Mouse (Mus musculus) lung, postnatal 0 days (tissue): ENCODE results near the gene 6430571L13Rik. TPM values are rescaled to one million over a fixed set of nuclear protein-coding genes. Genes with fewer than 3 reads are reported as not detected.

Experiments
- ATAC-seq: fragments of 200-750 bp; cut with Nextera tagmentation; 2 replicates; pipeline ENCODE4 v1.8.0; 2017; ENCODE audit warnings: moderate library complexity
- DNase-seq: peaks from one replicate; pipeline ENCODE4 v3.0.0-alpha.2; 2016; ENCODE audit warnings: low spot score
- H3K27ac ChIP-seq: fragments of 300-500 bp; sonication (generic); 2 replicates; pipeline ENCODE4 v1.5.1; 2014; ENCODE audit warnings: antibody characterized with exemption, mild to moderate bottlenecking, low read length, mixed read lengths
- H3K27me3 ChIP-seq: fragments of 300-500 bp; sonication (generic); replicated peaks from 2 replicates; pipeline ENCODE4 v1.6.1; 2014; ENCODE audit warnings: low read length, mixed read lengths; ENCODE audit not compliant: insufficient read depth
- H3K36me3 ChIP-seq: fragments of 300-500 bp; sonication (generic); 2 replicates; pipeline ENCODE4 v1.6.1; 2014; ENCODE audit warnings: low read length, mixed read lengths; ENCODE audit not compliant: insufficient read depth
- H3K4me1 ChIP-seq: fragments of 300-500 bp; sonication (generic); 2 replicates; pipeline ENCODE4 v1.6.1; 2014; ENCODE audit warnings: antibody characterized with exemption, low read depth, low read length, mixed read lengths; ENCODE audit not compliant: insufficient read depth
- H3K4me2 ChIP-seq: fragments of 300-500 bp; sonication (generic); replicated peaks from 2 replicates; pipeline ENCODE4 v1.6.1; 2014; ENCODE audit warnings: low read depth, mild to moderate bottlenecking, low read length, moderate library complexity, mixed read lengths
- H3K4me3 ChIP-seq: fragments of 300-500 bp; sonication (generic); 2 replicates; pipeline ENCODE4 v1.5.1; 2014; ENCODE audit warnings: low read depth, low read length
- H3K9ac ChIP-seq: fragments of 300-500 bp; sonication (generic); replicated peaks from 2 replicates; pipeline ENCODE4 v1.6.1; 2014; ENCODE audit warnings: low read depth, mild to moderate bottlenecking
- H3K9me3 ChIP-seq: fragments of 300-500 bp; sonication (generic); 2 replicates; pipeline ENCODE4 v1.6.1; 2016; ENCODE audit warnings: low read length, mixed read lengths
- CTCF ChIP-seq: IDR thresholded peaks from 2 replicates; pipeline ENCODE4 v1.5.1; 2016; ENCODE audit warnings: antibody characterized with exemption, mild to moderate bottlenecking
- EP300 ChIP-seq: IDR thresholded peaks from 2 replicates; pipeline ENCODE4 v1.6.1; 2016; ENCODE audit warnings: antibody characterized with exemption, mild to moderate bottlenecking, control low read depth
- WGBS: fragments of 180-500 bp; shearing (Covaris S2); extraction: QIAGEN DNeasy Blood & Tissue Kit; methylation state at CpG from one replicate; pipeline ENCODE4 v1.1.7; 2014; 5-methylcytosine and 5-hydroxymethylcytosine counted together
- polyA plus RNA-seq: library from polyadenylated mRNA; unstranded; fragments of >200 nt; fragmentation: Nextera tagmentation; extraction: Ambion mirVana; gene quantifications from 2 replicates; pipeline ENCODE4 v1.2.1, GENCODE M21; 2015

The 6430571L13Rik gene
- polyA plus RNA-seq, 1 experiment from 2014 or later: 0.23 TPM

- Histone ChIP-seq H3K27ac (peak overlapping the region; percentile 98), H3K4me3 (peak overlapping the region; percentile 78), H3K27me3 (no peaks in the 10 kb centered on the region), H3K4me2 (peak overlapping the region; percentile 76), H3K4me1 (peaks cover 15% of the 10 kb centered on the region; the same call in 1 of the 2 replicates), H3K9me3 (no peaks in the 10 kb centered on the region), H3K36me3 (peaks cover 18% of the 10 kb centered on the region), H3K9ac (peak overlapping the region; percentile 93)
- ATAC-seq (peak; percentile 93), DNase-seq (peak; percentile 98)
- TF ChIP-seq EP300 (peak; percentile 97), CTCF (no peak)
- 2% methylated on average over 31 of the region's 31 CpGs for WGBS
These were observed 43.9 kb upstream of the 6430571L13Rik start for GRCm38 (mm10) chr9:107296501-107296965.

GRCm38 (mm10) chr9:107297059-107297458 lies 43.3 kb upstream of the 6430571L13Rik start:
- 4% methylated on average over 16 of the region's 16 CpGs for WGBS
- 0 out of 2 replicates have a peak, but pooled peaks have one; percentile 1 for ATAC-seq
- H3K9me3 ChIP-seq: no peaks in the 10 kb centered on the region
- peak overlapping the region; percentile 93 for H3K9ac ChIP-seq
- H3K4me3 ChIP-seq: peak overlapping the region; percentile 78
- no peak for TF ChIP-seq CTCF
- TF ChIP-seq EP300: no peak
- peak overlapping the region; percentile 76 for H3K4me2 ChIP-seq
- peak; percentile 68 for DNase-seq
- H3K4me1 ChIP-seq: peaks cover 15% of the 10 kb centered on the region; the same call in 1 of the 2 replicates
- no peaks in the 10 kb centered on the region for H3K27me3 ChIP-seq
- peak overlapping the region; percentile 98 for H3K27ac ChIP-seq
- H3K36me3 ChIP-seq: peaks cover 19% of the 10 kb centered on the region

- Histone ChIP-seq H3K27me3 (no peaks in the 10 kb centered on the region), H3K4me3 (peak overlapping the region; percentile 78), H3K4me1 (peaks cover 15% of the 10 kb centered on the region; the same call in 1 of the 2 replicates), H3K9me3 (no peaks in the 10 kb centered on the region), H3K27ac (peak overlapping the region; percentile 98), H3K9ac (peak overlapping the region; percentile 93), H3K36me3 (peaks cover 19% of the 10 kb centered on the region), H3K4me2 (peak overlapping the region; percentile 76)
- DNase-seq: no peak
- no peak for TF ChIP-seq CTCF
- TF ChIP-seq EP300: no peak
- 53% methylated on average over 4 of the region's 4 CpGs for WGBS
- no peak for ATAC-seq
These were observed 42.7 kb upstream of the 6430571L13Rik start for GRCm38 (mm10) chr9:107297658-107298057.

- peaks cover 19% of the 10 kb centered on the region for H3K36me3 ChIP-seq
- peaks cover 19% of the 10 kb centered on the region; the same call in 1 of the 2 replicates for H3K4me1 ChIP-seq
- peak overlapping the region; percentile 78 for H3K4me3 ChIP-seq
- H3K9me3 ChIP-seq: no peaks in the 10 kb centered on the region
- H3K9ac ChIP-seq: peak overlapping the region; percentile 93
- TF ChIP-seq EP300 (peak; percentile 91), CTCF (no peak)
- H3K27me3 ChIP-seq: no peaks in the 10 kb centered on the region
- peak overlapping the region; percentile 76 for H3K4me2 ChIP-seq
- DNase-seq (peak; percentile 88), ATAC-seq (peak; percentile 37)
- 40% methylated on average over 8 of the region's 8 CpGs for WGBS
- peak overlapping the region; percentile 98 for H3K27ac ChIP-seq
These were observed 42.2 kb upstream of the 6430571L13Rik start for GRCm38 (mm10) chr9:107298059-107298780.

GRCm38 (mm10) chr9:107298876-107299275 lies 41.5 kb upstream of the 6430571L13Rik start:
- peak overlapping the region; percentile 78 for H3K4me3 ChIP-seq
- peak overlapping the region; percentile 93 for H3K9ac ChIP-seq
- peaks cover 19% of the 10 kb centered on the region for H3K36me3 ChIP-seq
- peak overlapping the region; percentile 98 for H3K27ac ChIP-seq
- no peaks in the 10 kb centered on the region for H3K9me3 ChIP-seq
- WGBS: 56% methylated on average over 6 of the region's 6 CpGs
- ATAC-seq (no peak), DNase-seq (no peak)
- no peaks in the 10 kb centered on the region for H3K27me3 ChIP-seq
- H3K4me2 ChIP-seq: peak overlapping the region; percentile 76
- no peak for TF ChIP-seq EP300
- peak; percentile 33 for TF ChIP-seq CTCF
- H3K4me1 ChIP-seq: peaks cover 25% of the 10 kb centered on the region; the same call in 1 of the 2 replicates

- 69% methylated on average over 7 of the region's 7 CpGs for WGBS
- Histone ChIP-seq H3K9ac (peak overlapping the region; percentile 19; the same call in 1 of the 2 replicates), H3K27me3 (no peaks in the 10 kb centered on the region), H3K36me3 (peaks cover 19% of the 10 kb centered on the region), H3K27ac (peak overlapping the region; percentile 98), H3K4me1 (peaks cover 25% of the 10 kb centered on the region; the same call in 1 of the 2 replicates), H3K4me2 (peak overlapping the region; percentile 76), H3K4me3 (peak overlapping the region; percentile 78; the same call in 1 of the 2 replicates), H3K9me3 (no peaks in the 10 kb centered on the region)
- DNase-seq (no peak), ATAC-seq (no peak)
- no peak for TF ChIP-seq EP300
- TF ChIP-seq CTCF: no peak
These were observed 40.6 kb upstream of the 6430571L13Rik start for GRCm38 (mm10) chr9:107299783-107300182.
